Mouse (Mus musculus) MEL (cell line): ENCODE data around the gene Slc30a3. TPM values are rescaled to one million over a fixed set of nuclear protein-coding genes. Genes with fewer than 3 reads are reported as not detected.

Experiments
- DNase-seq: peaks from one replicate; pipeline ENCODE4 v3.0.0; 2011; ENCODE audit warnings: low read depth, low spot score
- H3K27ac ChIP-seq: 2 replicates; pipeline ENCODE4 v1.5.1; 2012; ENCODE audit warnings: low read depth, mild to moderate bottlenecking, control low read depth, low read length, moderate library complexity; ENCODE audit not compliant: control insufficient read depth
- H3K27me3 ChIP-seq, 2 experiments: fragments of 150-350 bp in 1 of 2; sonication (generic) in 1 of 2; 2 replicates each; pipeline ENCODE4 v1.6.1; 2012; ENCODE audit warnings: low read length in 2 of 2, mild to moderate bottlenecking in 2 of 2, improper control_type of control experiment in 1 of 2, moderate library complexity in 1 of 2; ENCODE audit not compliant: insufficient read depth in 2 of 2, control insufficient read depth in 1 of 2
- H3K36me3 ChIP-seq, 2 experiments: 2 replicates each; pipeline ENCODE4 v1.6.1; 2012 to 2014; ENCODE audit warnings: low read length in 2 of 2, improper control_type of control experiment in 1 of 2, inconsistent platforms in 1 of 2, mild to moderate bottlenecking in 1 of 2; ENCODE audit not compliant: insufficient read depth in 2 of 2, control insufficient read depth in 1 of 2
- H3K4me1 ChIP-seq, 2 experiments: fragments of 150-350 bp in 1 of 2; sonication (generic) in 1 of 2; 2 replicates each; pipeline ENCODE4 v1.6.1; 2012; ENCODE audit warnings: low read length in 2 of 2, improper control_type of control experiment in 1 of 2, mild to moderate bottlenecking in 1 of 2; ENCODE audit not compliant: insufficient read depth in 2 of 2, control insufficient read depth in 1 of 2
- H3K4me3 ChIP-seq, 2 experiments: fragments of 150-350 bp in 1 of 2; sonication (generic) in 1 of 2; 2 replicates each; pipeline ENCODE4 v1.5.1; 2012; ENCODE audit warnings: low read depth in 2 of 2, low read length in 2 of 2, mild to moderate bottlenecking in 2 of 2, moderate library complexity in 2 of 2, control low read depth in 1 of 2, improper control_type of control experiment in 1 of 2; ENCODE audit not compliant: control insufficient read depth in 1 of 2, insufficient read depth in 1 of 2
- H3K79me2 ChIP-seq: 2 replicates; pipeline ENCODE4 v1.6.1; 2012; ENCODE audit warnings: mild to moderate bottlenecking, low read length, moderate library complexity; ENCODE audit not compliant: control insufficient read depth, poor library complexity, insufficient read depth
- H3K9ac ChIP-seq: 2 replicates; pipeline ENCODE4 v1.6.1; 2012; ENCODE audit warnings: low read depth, mild to moderate bottlenecking, control low read depth, low read length, moderate library complexity; ENCODE audit not compliant: control insufficient read depth, poor library complexity, severe bottlenecking
- H3K9me3 ChIP-seq: fragments of 150-350 bp; sonication (generic); replicated peaks from 2 replicates; pipeline ENCODE4 v1.6.1; 2012; ENCODE audit warnings: mild to moderate bottlenecking, low read length, improper control_type of control experiment, moderate library complexity; ENCODE audit not compliant: insufficient read depth
- CTCF ChIP-seq, 3 experiments: IDR thresholded peaks in 2 of 3; conservative IDR thresholded peaks in 1 of 3; 2 replicates each; pipeline ENCODE4 v1.5.1; 2011 to 2012; ENCODE audit warnings: low read length in 3 of 3, low read depth in 2 of 3, mild to moderate bottlenecking in 2 of 3, improper control_type of control experiment in 1 of 3, inconsistent platforms in 1 of 3, mixed read lengths in 1 of 3, moderate library complexity in 1 of 3; ENCODE audit not compliant: control insufficient read depth in 1 of 3, insufficient read depth in 1 of 3, poor library complexity in 1 of 3, severe bottlenecking in 1 of 3
- E2F4 ChIP-seq: IDR thresholded peaks from 2 replicates; pipeline ENCODE4 v1.6.1; 2011; ENCODE audit warnings: low read depth, low read length, improper control_type of control experiment, borderline replicate concordance
- ETS1 ChIP-seq: IDR thresholded peaks from 2 replicates; pipeline ENCODE4 v1.6.1; 2012; ENCODE audit warnings: low read depth, mild to moderate bottlenecking, inconsistent platforms, low read length, improper control_type of control experiment, moderate library complexity
- GABPA ChIP-seq: IDR thresholded peaks from 2 replicates; pipeline ENCODE4 v1.6.1; 2012; ENCODE audit warnings: low read depth, mild to moderate bottlenecking, inconsistent platforms, low read length, improper control_type of control experiment, moderate library complexity
- MAFK ChIP-seq: IDR thresholded peaks from 2 replicates; pipeline ENCODE4 v1.6.1; 2011; ENCODE audit warnings: low read depth, mild to moderate bottlenecking, low read length, improper control_type of control experiment, borderline replicate concordance
- MAX ChIP-seq: IDR thresholded peaks from 2 replicates; pipeline ENCODE4 v1.6.1; 2011; ENCODE audit warnings: low read length, improper control_type of control experiment
- MAZ ChIP-seq: IDR thresholded peaks from 2 replicates; pipeline ENCODE4 v1.6.1; 2012; ENCODE audit warnings: low read depth, mild to moderate bottlenecking, inconsistent platforms, low read length, improper control_type of control experiment
- MEF2A ChIP-seq: IDR thresholded peaks from 2 replicates; pipeline ENCODE4 v1.6.1; 2014; ENCODE audit warnings: low read depth, mild to moderate bottlenecking, inconsistent platforms, low read length, improper control_type of control experiment; ENCODE audit not compliant: poor library complexity, insufficient replicate concordance, severe bottlenecking; ENCODE audit errors: extremely low read depth
- NRF1 ChIP-seq: IDR thresholded peaks from 2 replicates; pipeline ENCODE4 v1.6.1; 2014; ENCODE audit warnings: low read depth, mild to moderate bottlenecking, inconsistent platforms, low read length, improper control_type of control experiment, moderate library complexity; ENCODE audit not compliant: poor library complexity, insufficient read depth, severe bottlenecking
- POLR2AphosphoS2 ChIP-seq: IDR thresholded peaks from 2 replicates; pipeline ENCODE4 v1.6.1; 2011; ENCODE audit warnings: low read length, improper control_type of control experiment
- SMC3 ChIP-seq: IDR thresholded peaks from 2 replicates; pipeline ENCODE4 v1.6.1; 2011; ENCODE audit warnings: low read depth, low read length, improper control_type of control experiment
- TAL1 ChIP-seq: IDR thresholded peaks from 2 replicates; pipeline ENCODE4 v1.6.1; 2012; ENCODE audit warnings: mild to moderate bottlenecking, inconsistent platforms, low read length, moderate library complexity, mixed read lengths
- TBP ChIP-seq: IDR thresholded peaks from 2 replicates; pipeline ENCODE4 v1.8.0; 2011; ENCODE audit warnings: low read depth, low read length, improper control_type of control experiment
- USF2 ChIP-seq, 2 experiments: IDR thresholded peaks; 2 replicates each; pipeline ENCODE4 v1.6.1; 2011 to 2012; ENCODE audit warnings: improper control_type of control experiment in 2 of 2, low read length in 2 of 2, borderline replicate concordance in 1 of 2, inconsistent platforms in 1 of 2, low read depth in 1 of 2, mild to moderate bottlenecking in 1 of 2; ENCODE audit not compliant: insufficient read depth in 1 of 2
- ZMIZ1 ChIP-seq: IDR thresholded peaks from 2 replicates; pipeline ENCODE4 v1.6.1; 2012; ENCODE audit warnings: low read depth, mild to moderate bottlenecking, inconsistent platforms, low read length, improper control_type of control experiment, moderate library complexity
- polyA plus RNA-seq, 2 experiments: library from polyadenylated mRNA; stranded (reverse) in 1 of 2; unstranded in 1 of 2; fragments of >175 nt in 1 of 2; fragments of >200 nt in 1 of 2; gene quantifications; 2 replicates each; pipeline versions ENCODE4 v1.2.1 to v1.2.4; 2012; ENCODE audit warnings: low replicate concordance in 2 of 2, low read depth in 1 of 2; ENCODE audit not compliant: insufficient read length in 2 of 2, insufficient read depth in 1 of 2, missing spikeins in 1 of 2
- total RNA-seq: library from RNA; depleted of rRNA; stranded (reverse); fragments of 300-350 nt; gene quantifications from 2 replicates; pipeline ENCODE4 v1.2.3, GENCODE M21; 2012

The Slc30a3 gene
- total and polyA plus RNA-seq, 3 experiments, result not detected

DNA sequence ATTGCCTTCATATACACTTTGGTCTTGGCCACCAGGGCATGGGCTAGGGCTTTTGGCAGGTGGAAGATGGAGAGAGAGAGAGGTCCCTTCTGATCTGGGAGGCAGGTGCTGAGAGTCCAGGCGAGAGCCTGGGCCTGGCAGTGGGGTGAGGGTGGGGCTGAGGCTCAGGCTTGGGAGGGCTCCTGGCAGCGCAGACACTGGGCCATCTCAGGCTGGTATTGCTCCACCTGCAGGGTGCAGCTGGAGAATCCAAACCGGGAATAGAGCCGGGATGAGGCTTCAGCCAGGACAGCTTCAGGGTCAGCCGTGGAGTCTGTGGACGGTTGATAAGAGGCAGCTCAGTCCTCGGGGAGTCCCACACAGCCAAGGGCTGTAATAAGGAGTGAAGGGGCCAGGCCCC lies 21.4 kb downstream of the Slc30a3 start:
- Histone ChIP-seq H3K27me3 (peaks cover 16 to 18% of the 10 kb centered on the region in 2 experiments), H3K4me1 (peaks cover 0 to 11% of the 10 kb centered on the region in 2 experiments; a peak in 2 of 4 replicates), H3K27ac (no peak overlapping the region), H3K4me3 (no peak overlapping the region), H3K36me3 (peaks cover 0 to 3% of the 10 kb centered on the region in 2 experiments; a peak in 2 of 4 replicates), H3K79me2 (no peaks in the 10 kb centered on the region), H3K9ac (no peak overlapping the region), H3K9me3 (no peaks in the 10 kb centered on the region)
- no peak for DNase-seq
- no peak for TF ChIP-seq TBP
- TF ChIP-seq POLR2AphosphoS2, result no peak
- no peak for TF ChIP-seq MAX

DNA sequence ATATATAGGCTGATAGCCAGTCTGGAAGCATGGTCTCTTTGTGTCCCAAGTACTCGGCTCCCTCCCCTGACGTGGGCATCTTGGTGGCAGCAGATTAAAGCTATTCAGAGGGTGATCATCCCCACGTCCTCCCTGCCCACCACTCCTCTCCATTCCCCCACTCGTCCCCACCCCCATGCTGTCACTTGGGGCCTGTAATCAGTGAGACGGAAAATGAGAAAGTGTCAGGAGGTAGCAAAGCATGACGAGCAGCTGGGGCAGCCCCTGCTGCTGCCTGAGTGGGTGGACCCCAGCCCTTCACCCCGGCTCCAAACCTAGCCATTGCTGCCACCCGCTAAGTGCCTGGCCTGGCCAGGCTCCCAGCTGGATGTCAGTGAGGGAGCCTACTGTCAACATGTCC lies 24.1 kb downstream of the Slc30a3 start:
- H3K27me3 ChIP-seq, result peaks cover 0 to 6% of the 10 kb centered on the region in 2 experiments; a peak in 3 of 4 replicates
- H3K9ac ChIP-seq, result no peak overlapping the region
- no peaks in the 10 kb centered on the region for H3K9me3 ChIP-seq
- TF ChIP-seq MAX (no peak), ZMIZ1 (no peak), CTCF (IDR thresholded peaks at IDR 0.05 in 2 of 3, conservative IDR thresholded peaks at IDR 0.05 in 1 of 3; ENCODE audit: control insufficient read depth in 1 of 3, insufficient read depth in 1 of 3, low read depth in 2 of 3, low read length in 3 of 3, poor library complexity in 1 of 3, severe bottlenecking in 1 of 3) (no peak), MEF2A (no peak), ETS1 (no peak), TAL1 (no peak), MAFK (no peak), NRF1 (no peak), SMC3 (no peak), E2F4 (no peak), GABPA (no peak), USF2 (IDR thresholded peaks at IDR 0.05; ENCODE audit: borderline replicate concordance in 1 of 2, insufficient read depth in 1 of 2, low read depth in 1 of 2, low read length in 2 of 2) (no peak), MAZ (no peak), TBP (no peak)
- no peak for DNase-seq
- H3K36me3 ChIP-seq, result peaks cover 0 to 3% of the 10 kb centered on the region in 2 experiments; a peak in 3 of 4 replicates
- peaks cover 0 to 11% of the 10 kb centered on the region in 2 experiments; a peak in 2 of 4 replicates for H3K4me1 ChIP-seq
- H3K27ac ChIP-seq, result no peak overlapping the region
- H3K79me2 ChIP-seq, result no peaks in the 10 kb centered on the region
- H3K4me3 ChIP-seq, result no peak overlapping the region
